Mouse (Mus musculus) liver, embryonic 16.5 days (tissue): ENCODE results near the gene Spag4. TPM values are rescaled to one million over a fixed set of nuclear protein-coding genes. Genes with fewer than 3 reads are reported as not detected.
A peak's percentile ranks its signal among the peaks of the same experiment; 100 is the strongest.

Experiments
- ATAC-seq: fragments of 200-750 bp; cut with Nextera tagmentation; 2 replicates; pipeline ENCODE4 v1.8.0; 2017; ENCODE audit warnings: low read depth, mild to moderate bottlenecking, moderate number of reproducible peaks, moderate library complexity
- H3K27ac ChIP-seq: fragments of 300-500 bp; sonication (generic); 2 replicates; pipeline ENCODE4 v1.5.1; 2014; ENCODE audit warnings: mild to moderate bottlenecking, low read length
- H3K27me3 ChIP-seq: fragments of 300-500 bp; sonication (generic); 2 replicates; pipeline ENCODE4 v1.6.1; 2014; ENCODE audit warnings: low read depth, low read length, mixed read lengths; ENCODE audit not compliant: control insufficient read depth, insufficient read depth
- H3K36me3 ChIP-seq: fragments of 300-500 bp; sonication (generic); 2 replicates; pipeline ENCODE4 v1.6.1; 2014; ENCODE audit warnings: mild to moderate bottlenecking; ENCODE audit not compliant: control insufficient read depth, insufficient read depth
- H3K4me1 ChIP-seq: fragments of 300-500 bp; sonication (generic); 2 replicates; pipeline ENCODE4 v1.6.1; 2014; ENCODE audit warnings: low read depth, low read length, mixed read lengths; ENCODE audit not compliant: control insufficient read depth
- H3K4me2 ChIP-seq: fragments of 300-500 bp; sonication (generic); 2 replicates; pipeline ENCODE4 v1.6.1; 2014; ENCODE audit warnings: low read depth, low read length, mixed read lengths
- H3K4me3 ChIP-seq: fragments of 300-500 bp; sonication (generic); 2 replicates; pipeline ENCODE4 v1.5.1; 2014; ENCODE audit warnings: low read depth, mild to moderate bottlenecking, low read length
- H3K9ac ChIP-seq: fragments of 300-500 bp; sonication (generic); 2 replicates; pipeline ENCODE4 v1.6.1; 2014; ENCODE audit warnings: low read depth, low read length
- H3K9me3 ChIP-seq: fragments of 300-500 bp; sonication (generic); replicated peaks from 2 replicates; pipeline ENCODE4 v1.6.1; 2016; ENCODE audit warnings: low read length; ENCODE audit not compliant: control insufficient read depth
- WGBS: fragments of 180-500 bp; shearing (Covaris S2); extraction: QIAGEN DNeasy Blood & Tissue Kit; methylation state at CpG from one replicate; pipeline ENCODE4 v1.1.7; 2014; ENCODE audit not compliant: insufficient replicate concordance; 5-methylcytosine and 5-hydroxymethylcytosine counted together
- polyA plus RNA-seq: library from polyadenylated mRNA; unstranded; fragments of >200 nt; fragmentation: Nextera tagmentation; extraction: Ambion mirVana; gene quantifications from 2 replicates; pipeline ENCODE4 v1.2.1, GENCODE M21; 2015

Gene Spag4
- polyA plus RNA-seq, 1 experiment from 2014 or later, result 0.72 TPM

DNA sequence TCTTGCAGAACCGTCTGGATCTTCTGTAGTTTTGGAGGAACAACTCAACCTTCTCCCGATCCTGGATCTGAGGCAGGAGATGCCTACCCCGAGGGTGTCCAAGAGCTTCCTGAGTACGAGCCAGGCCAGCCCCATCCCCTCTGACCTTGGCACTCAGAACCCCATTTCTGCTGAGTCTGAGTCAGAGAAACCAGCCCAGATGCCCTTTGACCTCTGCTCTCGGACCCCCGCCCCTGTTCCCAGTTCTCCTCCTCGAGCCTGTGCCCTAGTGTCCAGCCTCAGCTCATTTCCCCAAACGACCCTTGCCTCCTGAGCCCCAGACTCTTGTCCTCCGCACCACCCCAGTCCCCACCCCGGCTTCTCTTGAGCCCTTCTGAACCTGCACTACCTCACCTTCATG, 1.2 kb downstream of the Spag4 start:
- no peak for ATAC-seq
- Histone ChIP-seq H3K4me3 (peak overlapping the region; percentile 79), H3K9ac (peak overlapping the region; percentile 75; the same call in 1 of the 2 replicates), H3K36me3 (no peaks in the 10 kb centered on the region), H3K4me2 (peak overlapping the region; percentile 99), H3K9me3 (no peaks in the 10 kb centered on the region), H3K27ac (no peak overlapping the region), H3K4me1 (peaks cover 11% of the 10 kb centered on the region), H3K27me3 (peaks cover 3% of the 10 kb centered on the region)
- 39% methylated on average over 10 of the region's 10 CpGs for WGBS

DNA sequence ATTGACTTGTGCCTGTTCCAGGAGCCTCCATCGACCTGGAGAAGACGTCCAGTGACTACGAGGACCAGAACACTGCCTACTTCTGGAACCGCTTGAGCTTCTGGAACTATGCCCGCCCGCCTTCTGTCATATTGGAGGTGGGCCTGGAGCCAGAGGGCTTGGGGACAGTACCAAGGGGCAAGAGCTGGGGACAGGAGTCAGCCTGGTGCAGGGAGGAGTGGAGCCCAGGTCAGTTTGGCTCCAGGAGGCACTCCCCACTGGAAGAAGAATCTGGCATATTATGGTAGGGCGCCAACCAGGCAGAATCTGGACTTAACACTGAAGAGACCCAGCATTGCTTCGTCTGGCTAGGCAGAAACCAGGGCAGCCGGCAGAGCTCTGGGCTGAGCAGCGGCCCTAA, 2.9 kb downstream of the Spag4 start:
- Histone ChIP-seq H3K4me2 (no peak overlapping the region), H3K4me3 (no peak overlapping the region), H3K27ac (no peak overlapping the region), H3K36me3 (no peaks in the 10 kb centered on the region), H3K4me1 (peaks cover 11% of the 10 kb centered on the region), H3K9ac (no peak overlapping the region), H3K27me3 (peaks cover 3% of the 10 kb centered on the region; the same call in 1 of the 2 replicates), H3K9me3 (no peaks in the 10 kb centered on the region)
- ATAC-seq, result no peak
- WGBS, result 78% methylated on average over 10 of the region's 10 CpGs

DNA sequence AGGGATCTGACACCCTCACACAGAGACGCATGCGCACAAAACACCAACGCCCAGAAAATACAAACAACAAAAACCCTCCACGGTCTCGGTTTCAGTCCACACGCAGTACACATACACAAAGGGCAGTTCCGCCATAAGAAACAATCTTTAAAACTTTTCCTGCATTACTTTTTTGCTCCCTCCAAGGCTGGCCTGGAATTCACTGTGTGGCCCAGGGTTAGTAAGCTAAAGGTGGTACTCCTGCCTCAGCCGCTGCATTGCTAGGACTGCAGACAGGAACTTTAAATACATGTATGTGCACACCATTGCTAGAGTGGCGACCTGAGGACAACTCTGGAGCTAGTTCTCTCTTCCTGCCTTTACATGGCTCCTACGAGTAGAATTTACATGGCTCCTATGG, 6.3 kb downstream of the Spag4 start:
- peaks cover 10% of the 10 kb centered on the region for H3K36me3 ChIP-seq
- no peak overlapping the region for H3K4me3 ChIP-seq
- whole genome bisulfite sequencing, result 85% methylated on average over 10 of the region's 10 CpGs
- no peaks in the 10 kb centered on the region for H3K27me3 ChIP-seq
- no peak overlapping the region for H3K9ac ChIP-seq
- no peak overlapping the region for H3K4me2 ChIP-seq
- no peaks in the 10 kb centered on the region for H3K9me3 ChIP-seq
- H3K27ac ChIP-seq, result no peak overlapping the region
- H3K4me1 ChIP-seq, result peaks cover under 1% of the 10 kb centered on the region
- no peak for ATAC-seq

DNA sequence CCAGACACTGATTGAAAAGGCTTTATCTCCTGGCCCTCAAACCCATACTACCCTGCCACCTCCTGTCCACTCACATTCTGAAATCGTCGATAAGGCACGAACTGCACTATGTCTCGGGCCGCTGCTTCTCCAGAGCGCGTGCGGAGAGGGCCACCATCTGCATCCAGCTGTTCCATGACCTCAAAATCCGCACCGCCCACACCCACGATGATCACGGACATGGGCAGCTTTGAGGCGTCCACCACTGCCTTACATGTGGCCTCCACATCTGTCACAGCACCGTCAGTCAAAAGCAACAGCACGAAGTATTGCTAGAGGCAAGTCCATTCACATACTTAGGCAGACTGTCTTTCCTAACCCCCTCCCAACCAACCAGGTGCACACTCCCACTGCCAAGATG, 8.8 kb downstream of the Spag4 start:
- 86% methylated on average over 15 of the region's 15 CpGs for WGBS
- Histone ChIP-seq H3K9ac (no peak overlapping the region), H3K27me3 (no peaks in the 10 kb centered on the region), H3K36me3 (peaks cover 20% of the 10 kb centered on the region), H3K9me3 (no peaks in the 10 kb centered on the region), H3K27ac (no peak overlapping the region), H3K4me1 (no peaks in the 10 kb centered on the region), H3K4me3 (no peak overlapping the region), H3K4me2 (no peak overlapping the region)
- ATAC-seq, result no peak

DNA sequence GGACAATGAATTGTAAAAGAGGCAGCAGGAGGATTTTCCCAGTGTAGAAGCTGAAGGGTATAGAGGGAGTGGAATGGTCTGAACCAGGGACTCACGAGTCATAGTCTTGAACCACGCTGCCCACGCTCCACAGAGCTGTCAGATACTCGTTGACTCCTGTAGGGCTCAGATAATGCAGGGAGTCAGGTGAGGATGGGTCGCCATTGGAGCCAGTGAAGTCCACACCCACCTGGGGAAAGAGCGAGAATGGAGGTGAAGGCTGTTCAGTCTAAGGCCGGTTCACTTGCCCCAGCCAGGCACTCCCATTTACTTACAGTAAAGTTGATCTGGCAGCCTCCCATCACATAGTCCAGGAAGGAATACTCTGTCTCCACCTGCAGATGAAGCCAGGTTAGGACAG, 12.5 kb downstream of the Spag4 start:
- no peak overlapping the region for H3K4me2 ChIP-seq
- H3K4me1 ChIP-seq, result no peaks in the 10 kb centered on the region
- H3K27ac ChIP-seq, result no peak overlapping the region
- no peaks in the 10 kb centered on the region for H3K9me3 ChIP-seq
- WGBS, result 74% methylated on average over 7 of the region's 7 CpGs
- no peak overlapping the region for H3K4me3 ChIP-seq
- peaks cover 20% of the 10 kb centered on the region for H3K36me3 ChIP-seq
- no peak for ATAC-seq
- H3K27me3 ChIP-seq, result no peaks in the 10 kb centered on the region
- no peak overlapping the region for H3K9ac ChIP-seq

DNA sequence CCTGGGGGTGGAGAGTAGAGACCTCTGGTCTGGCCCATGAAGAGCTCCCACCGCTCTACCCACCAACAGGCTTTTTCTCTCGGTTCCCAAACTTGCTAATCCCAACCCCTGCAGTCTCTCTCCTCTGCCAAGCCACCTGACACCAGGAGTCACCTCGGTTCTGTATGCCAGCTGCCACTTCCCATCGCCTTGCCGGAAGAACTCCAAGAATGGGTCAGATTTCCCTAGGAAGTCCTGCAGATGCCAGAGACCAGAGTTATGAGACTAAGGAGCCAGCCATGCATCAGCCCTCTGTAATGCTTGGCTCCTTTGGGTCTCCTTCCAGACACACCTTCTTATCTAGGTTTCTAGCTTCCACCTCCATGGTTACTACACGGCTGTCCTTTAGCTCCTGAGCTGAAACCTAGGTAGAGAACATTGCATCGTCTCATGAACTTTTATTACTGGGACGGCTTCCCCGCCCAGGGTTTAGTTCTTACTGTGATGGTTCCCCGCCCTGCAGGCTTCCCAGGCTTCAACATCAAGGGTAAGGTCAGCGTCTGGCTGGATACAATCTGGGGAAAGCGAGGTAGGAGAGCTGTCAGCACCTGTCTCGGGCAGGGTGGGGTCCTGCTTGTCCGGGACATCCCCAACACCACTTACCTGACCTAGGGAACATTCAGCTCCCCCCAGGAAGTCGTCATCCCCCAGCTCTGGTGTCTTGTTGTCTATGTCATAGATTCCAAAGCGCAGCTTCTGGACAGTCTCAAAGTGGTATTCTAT, 13.6 kb downstream of the Spag4 start:
- no peaks in the 10 kb centered on the region for H3K27me3 ChIP-seq
- peaks cover 18% of the 10 kb centered on the region for H3K36me3 ChIP-seq
- ATAC-seq, result no peak
- no peak overlapping the region for H3K4me2 ChIP-seq
- no peak overlapping the region for H3K9ac ChIP-seq
- H3K9me3 ChIP-seq, result no peaks in the 10 kb centered on the region
- H3K4me3 ChIP-seq, result no peak overlapping the region
- WGBS, result 86% methylated on average over 16 of the region's 16 CpGs
- H3K27ac ChIP-seq, result no peak overlapping the region
- peaks cover 6% of the 10 kb centered on the region; the same call in 1 of the 2 replicates for H3K4me1 ChIP-seq

DNA sequence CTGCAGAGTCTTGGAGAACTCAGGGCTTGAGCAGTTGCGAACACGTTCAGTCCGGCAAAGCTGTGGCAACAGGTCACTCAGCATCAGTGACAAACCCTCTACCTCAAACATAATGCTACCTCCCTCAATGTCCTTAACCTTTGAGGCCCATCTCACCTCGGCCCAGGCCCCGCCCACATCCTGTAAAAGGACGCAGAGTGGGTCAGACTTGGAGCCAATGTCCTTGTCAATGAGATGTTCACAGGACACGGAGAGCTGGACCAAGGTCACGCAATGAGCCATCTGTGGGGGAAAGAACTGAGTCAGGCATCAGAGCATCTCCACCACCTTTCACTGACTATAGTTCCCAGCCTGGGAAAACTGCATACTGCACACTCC, 14.2 kb downstream of the Spag4 start:
- H3K9me3 ChIP-seq, result no peaks in the 10 kb centered on the region
- H3K9ac ChIP-seq, result no peak overlapping the region
- WGBS, result 80% methylated on average over 8 of the region's 8 CpGs
- H3K4me2 ChIP-seq, result no peak overlapping the region
- peaks cover 18% of the 10 kb centered on the region for H3K36me3 ChIP-seq
- H3K4me3 ChIP-seq, result no peak overlapping the region
- H3K27me3 ChIP-seq, result no peaks in the 10 kb centered on the region
- no peak for ATAC-seq
- H3K4me1 ChIP-seq, result peaks cover 6% of the 10 kb centered on the region; the same call in 1 of the 2 replicates
- no peak overlapping the region for H3K27ac ChIP-seq

DNA sequence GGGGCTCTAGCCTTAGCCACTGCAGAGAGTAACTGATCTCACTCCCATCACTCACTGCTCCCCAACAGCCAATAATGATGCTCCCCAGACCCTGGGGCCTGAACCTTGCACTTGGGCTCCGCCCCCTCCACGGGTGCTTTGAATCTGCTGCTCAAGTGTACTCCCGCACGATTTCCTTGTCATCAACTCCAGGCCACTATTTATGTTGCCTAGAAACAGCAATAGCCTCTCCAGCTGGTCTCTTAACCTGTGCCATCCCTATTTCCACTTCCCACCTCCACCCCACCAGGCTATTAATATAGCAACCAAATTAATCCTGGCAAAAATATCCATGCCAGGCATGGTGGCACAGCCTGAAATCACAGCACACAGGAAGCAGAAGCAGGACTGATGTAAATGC, 14.7 kb downstream of the Spag4 start:
- H3K9me3 ChIP-seq, result no peaks in the 10 kb centered on the region
- H3K27me3 ChIP-seq, result no peaks in the 10 kb centered on the region
- no peak overlapping the region for H3K4me2 ChIP-seq
- H3K4me1 ChIP-seq, result peaks cover 6% of the 10 kb centered on the region; the same call in 1 of the 2 replicates
- 77% methylated on average over 4 of the region's 4 CpGs for WGBS
- H3K9ac ChIP-seq, result no peak overlapping the region
- H3K27ac ChIP-seq, result no peak overlapping the region
- peaks cover 18% of the 10 kb centered on the region for H3K36me3 ChIP-seq
- ATAC-seq, result 0 out of 2 replicates have a peak, but pooled peaks have one; percentile 16
- H3K4me3 ChIP-seq, result no peak overlapping the region

DNA sequence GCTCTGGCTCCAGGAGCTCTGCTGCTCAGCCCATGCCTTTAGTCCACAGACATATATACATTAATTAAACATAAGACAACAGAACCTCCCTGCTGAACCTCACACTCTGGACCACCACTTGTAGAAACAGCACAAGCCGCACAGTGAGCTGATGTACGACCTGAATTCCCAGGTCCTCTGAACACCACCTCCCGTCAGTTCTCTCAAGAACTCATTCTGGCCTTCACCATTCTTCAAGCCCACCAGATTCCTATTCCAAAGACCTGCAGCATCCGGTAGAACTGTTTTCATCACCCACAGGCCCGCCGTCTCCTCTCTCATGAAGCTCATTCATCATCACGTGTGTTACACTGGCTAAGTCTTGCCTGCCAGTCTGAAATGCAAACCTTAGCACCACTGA, 15.4 kb downstream of the Spag4 start:
- no peaks in the 10 kb centered on the region for H3K9me3 ChIP-seq
- ATAC-seq, result no peak

More for the DNA sequence above, 15.4 kb downstream of the Spag4 start:
- no peak overlapping the region for H3K27ac ChIP-seq
- H3K27me3 ChIP-seq, result no peaks in the 10 kb centered on the region
- H3K9ac ChIP-seq, result no peak overlapping the region
- H3K4me2 ChIP-seq, result no peak overlapping the region
- no peak overlapping the region for H3K4me3 ChIP-seq
- peaks cover 6% of the 10 kb centered on the region; the same call in 1 of the 2 replicates for H3K4me1 ChIP-seq
- H3K36me3 ChIP-seq, result peaks cover 18% of the 10 kb centered on the region
- 80% methylated on average over 7 of the region's 7 CpGs for WGBS
